Mouse (Mus musculus): ENCODE data around the gene Hsd11b2.

Gene Hsd11b2

GRCm38 (mm10) chr8:105484392-105484791 is 34.2 kb upstream of the Hsd11b2 start:
- DNase-seq (ENCODE audit: low read depth) = peak; percentile 29

- no peak for DNase-seq (ENCODE audit: low read depth)
These were observed 30.5 kb upstream of the Hsd11b2 start for GRCm38 (mm10) chr8:105488082-105488481.

GRCm38 (mm10) chr8:105489281-105489680 is 29.3 kb upstream of the Hsd11b2 start:
- no peak for DNase-seq (ENCODE audit: low read depth)

- no peak for DNase-seq (ENCODE audit: low read depth)
These were observed 25.1 kb upstream of the Hsd11b2 start for GRCm38 (mm10) chr8:105493495-105493894.

DNA sequence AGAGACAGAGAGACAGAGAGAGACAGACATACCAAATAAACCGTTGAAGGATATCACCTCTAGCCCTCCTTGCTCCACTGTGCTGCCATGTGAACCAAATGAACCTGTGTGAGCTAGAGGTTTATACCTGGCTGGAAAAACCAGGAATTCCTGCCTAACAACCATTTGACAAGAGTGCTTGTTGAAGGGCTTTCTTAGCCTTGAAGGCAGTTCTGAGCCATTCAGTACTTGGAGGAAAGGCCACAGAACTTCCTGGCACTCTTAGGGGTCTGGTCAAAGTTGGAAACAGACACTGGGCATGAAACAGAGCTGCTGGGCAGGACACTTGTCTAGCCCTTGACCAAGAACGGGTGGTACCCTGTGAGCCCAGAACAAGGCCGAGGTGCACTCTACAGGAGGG is 24.0 kb upstream of the Hsd11b2 start:
- DNase-seq (ENCODE audit: low read depth) = no peak

GRCm38 (mm10) chr8:105495350-105496302 is 22.9 kb upstream of the Hsd11b2 start:
- DNase-seq (ENCODE audit: low read depth) = no peak

- peak; percentile 77 for DNase-seq (ENCODE audit: low read depth)
These were observed 21.9 kb upstream of the Hsd11b2 start, which contains the start of gene Zdhhc1 for GRCm38 (mm10) chr8:105496439-105497180. TSS of gene Zdhhc1 (minus strand) at chr8:105496902.

DNA sequence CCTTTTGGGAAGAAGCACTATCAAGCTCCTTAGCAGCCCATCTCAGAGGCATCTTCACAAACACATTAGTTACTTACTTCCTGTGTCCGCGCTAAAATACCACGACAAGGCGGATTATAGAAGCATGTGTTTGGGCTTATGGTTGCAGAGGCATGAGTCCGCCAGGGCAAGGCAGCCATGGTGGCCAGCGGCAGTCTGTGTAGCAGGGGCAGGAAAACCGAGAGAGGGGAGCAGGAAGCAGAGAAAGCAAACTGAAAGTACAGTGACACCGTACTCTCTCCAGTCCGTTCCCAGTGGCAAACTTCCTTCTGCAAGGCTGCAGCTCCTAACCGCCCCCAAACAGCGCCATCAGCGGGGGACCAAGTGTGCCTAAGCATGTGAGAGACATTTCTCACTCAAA is 18.8 kb upstream of the Hsd11b2 start:
- peak; percentile 26 for DNase-seq (ENCODE audit: low read depth)

DNA sequence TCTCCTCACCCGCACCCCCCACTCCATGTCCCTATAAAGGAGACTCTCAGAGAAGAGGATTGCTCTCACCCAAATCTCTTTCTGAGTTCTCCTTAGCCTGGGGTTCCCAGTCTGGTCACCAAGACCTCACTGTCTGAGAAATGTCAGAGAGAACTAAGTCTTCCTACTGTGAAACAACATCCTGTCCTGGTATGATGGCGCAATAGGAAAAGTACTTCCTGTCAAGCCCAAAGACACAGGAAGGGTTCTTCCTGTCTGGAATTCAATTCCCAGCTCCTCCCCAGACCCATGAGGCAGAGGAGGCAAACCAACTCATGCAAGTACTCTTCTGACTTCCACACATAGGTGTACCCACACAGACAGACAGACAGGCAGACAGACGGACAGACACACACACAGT is 13.9 kb upstream of the Hsd11b2 start:
- no peak for DNase-seq (ENCODE audit: low read depth)

DNA sequence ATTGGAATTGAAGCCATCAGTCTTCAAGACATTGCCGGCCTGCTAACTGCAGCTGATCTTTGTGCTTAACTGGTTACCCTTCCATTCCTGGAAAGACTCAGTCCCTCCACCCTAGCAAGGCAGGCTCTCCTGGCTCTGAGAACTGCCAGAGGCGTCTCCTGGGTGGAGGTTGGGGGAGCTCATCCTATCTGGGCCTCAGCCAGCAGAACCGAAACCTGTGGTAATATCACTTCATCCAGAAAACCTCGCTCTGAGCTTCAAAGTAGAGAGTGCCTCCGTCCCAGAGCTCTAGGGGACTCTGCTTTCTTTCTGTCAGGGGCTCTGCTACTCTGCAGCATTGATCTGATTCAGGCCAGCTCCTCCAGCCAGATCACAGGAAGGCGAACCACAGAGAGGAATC is 11.6 kb upstream of the Hsd11b2 start:
- DNase-seq (ENCODE audit: low read depth) = no peak

- no peak for DNase-seq (ENCODE audit: low read depth)
These were observed 9.8 kb upstream of the Hsd11b2 start for GRCm38 (mm10) chr8:105508758-105509157.

GRCm38 (mm10) chr8:105509997-105510735 is 8.4 kb upstream of the Hsd11b2 start:
- no peak for DNase-seq (ENCODE audit: low read depth)

DNA sequence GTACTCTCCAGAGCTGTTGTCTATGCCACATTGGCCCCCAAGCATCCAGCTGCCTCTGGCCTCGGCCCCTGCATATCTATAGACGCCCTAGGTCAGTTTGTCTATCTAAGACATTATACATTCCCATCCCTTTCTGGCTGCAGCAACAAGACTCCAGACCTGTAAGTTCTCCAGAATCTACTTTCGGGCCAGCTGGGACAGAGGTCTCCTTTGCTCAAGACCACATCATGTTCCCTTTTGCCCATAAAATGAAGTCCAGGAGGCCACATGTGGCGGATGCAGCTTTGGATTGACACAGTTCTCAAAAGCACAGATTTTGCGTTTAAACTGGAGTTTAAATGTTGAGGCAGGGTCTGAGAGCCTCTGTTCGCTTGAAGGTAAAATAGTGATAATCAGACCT is 4.4 kb upstream of the Hsd11b2 start:
- no peak for DNase-seq (ENCODE audit: low read depth)

DNA sequence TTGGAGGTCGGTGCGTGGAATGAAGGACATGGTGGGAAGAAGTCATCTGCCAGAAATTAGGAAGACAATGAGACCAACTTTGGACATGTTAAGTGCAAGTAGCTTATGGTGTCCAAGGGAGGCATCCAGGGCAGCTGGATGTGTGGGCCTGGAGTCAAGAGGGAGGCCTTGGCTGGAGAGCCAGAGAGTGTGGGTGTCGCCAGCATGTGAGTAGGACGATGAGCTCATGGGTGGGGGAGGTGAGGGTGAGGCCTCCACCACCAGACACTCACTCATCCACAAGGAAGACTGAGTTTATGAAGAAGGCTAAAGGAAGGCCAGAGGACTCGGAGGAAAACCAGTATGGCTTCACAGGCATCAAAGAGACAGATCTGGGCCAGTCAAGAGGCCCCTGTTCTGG is 3.9 kb upstream of the Hsd11b2 start:
- no peak for DNase-seq (ENCODE audit: low read depth)

- DNase-seq (ENCODE audit: low read depth) = peak; percentile 82
These were observed 2.4 kb upstream of the Hsd11b2 start for GRCm38 (mm10) chr8:105516018-105516645.

- peak; percentile 21 for DNase-seq (ENCODE audit: low read depth)
These were observed 1.2 kb upstream of the Hsd11b2 start for GRCm38 (mm10) chr8:105517346-105517745.

GRCm38 (mm10) chr8:105519591-105519990 is 1.0 kb downstream of the Hsd11b2 start:
- DNase-seq (ENCODE audit: low read depth) = no peak

- DNase-seq (ENCODE audit: low read depth) = no peak
These were observed 2.0 kb downstream of the Hsd11b2 start for GRCm38 (mm10) chr8:105520521-105520920.

DNA sequence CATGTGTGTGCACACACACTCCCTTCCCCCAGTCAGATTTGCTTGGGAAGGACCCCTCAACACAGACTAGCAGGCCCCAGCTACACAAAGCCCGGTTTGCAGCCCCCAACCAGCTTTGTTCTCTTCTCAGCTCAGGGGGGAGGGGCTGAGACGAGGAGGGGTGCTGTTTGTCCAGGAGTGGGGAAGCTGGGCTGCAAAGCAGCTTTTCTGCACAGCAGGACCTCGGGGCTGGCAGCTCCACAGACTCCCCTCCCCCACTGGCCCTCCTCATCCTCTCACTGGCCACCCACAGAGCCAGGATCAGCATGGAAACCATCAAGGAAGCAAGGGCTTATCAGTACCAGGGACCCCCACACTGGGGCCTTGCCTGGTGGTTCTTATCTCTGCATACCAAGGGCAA is 2.5 kb downstream of the Hsd11b2 start:
- no peak for DNase-seq (ENCODE audit: low read depth)

- no peak for DNase-seq (ENCODE audit: low read depth)
These were observed 3.6 kb downstream of the Hsd11b2 start for GRCm38 (mm10) chr8:105521995-105522769.

DNA sequence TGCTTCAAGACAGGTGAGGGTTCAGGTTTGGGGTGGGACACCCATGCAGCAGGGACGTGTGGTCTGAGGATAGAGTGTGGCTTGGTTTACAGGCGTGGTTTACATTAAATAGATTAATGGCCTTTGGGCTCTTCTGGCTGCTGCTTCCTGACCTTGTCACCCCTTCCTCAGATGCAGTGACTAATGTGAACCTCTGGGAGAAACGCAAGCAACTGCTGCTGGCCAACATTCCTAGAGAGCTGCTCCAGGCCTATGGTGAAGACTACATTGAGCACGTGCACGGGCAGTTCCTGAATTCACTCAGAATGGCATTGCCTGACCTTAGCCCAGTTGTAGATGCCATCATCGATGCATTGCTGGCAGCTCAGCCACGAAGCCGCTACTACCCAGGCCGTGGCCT is 4.3 kb downstream of the Hsd11b2 start:
- DNase-seq (ENCODE audit: low read depth) = no peak

Data from induced T-regulatory cell, adult 2 months (primary cell).